In the genomic region with DNA sequence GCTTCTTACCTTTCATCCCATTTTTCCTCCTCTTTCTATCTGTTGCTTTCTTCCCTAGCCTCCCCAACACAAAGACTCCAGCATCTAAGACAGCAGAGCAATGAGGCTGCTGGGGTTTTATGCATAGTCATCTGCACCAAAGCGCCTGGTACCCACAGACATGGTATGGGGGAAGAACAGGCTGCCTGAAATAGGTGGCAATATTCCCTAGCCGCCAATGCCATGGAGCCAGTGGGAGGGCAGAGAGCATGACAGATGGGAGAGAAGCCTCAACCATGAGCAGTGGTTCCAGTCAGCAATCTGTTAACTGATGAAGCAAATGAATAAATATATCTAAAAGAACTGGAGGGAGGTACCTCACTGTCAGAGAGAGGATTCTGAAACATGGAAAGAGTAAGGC, we compare ENCODE assay signal across 17 mouse cellular contexts. TPM values are rescaled to one million over a fixed set of nuclear protein-coding genes. Genes with fewer than 3 reads are reported as not detected.
A peak's percentile ranks its signal among the peaks of the same experiment; 100 is the strongest.
DNase-seq lines count a peak whose midpoint lies in the region; ATAC-seq and TF ChIP-seq lines count a peak whose summit lies in the region.
"Had no signal": no experiment of that assay in that cellular context is flagged by ENCODE, and none has a peak within 500 bp of the region (broad histone marks: within the 10 kb centered on the region; RNA-seq: fewer than 3 reads in every experiment).

No protein-coding gene starts in this region.

- TF ChIP-seq CTCF in cortical plate, adult 2 months (IDR thresholded peaks at IDR 0.05; ENCODE audit: extremely low read depth, insufficient read depth, low read length), result no peak

- ATAC-seq in megakaryocyte progenitor cell, adult 5-6 weeks (replicated peaks; ENCODE audit: poor library complexity), result no peak

- TF ChIP-seq POLR2A in cortical plate, adult 2 months (IDR thresholded peaks at IDR 0.05; ENCODE audit: extremely low read depth, insufficient read depth, low read length), result peak; percentile 45; the same call in 1 of the 2 replicates

- peak; percentile 62 for DNase-seq in layer of hippocampus, adult 11-12 months (ENCODE audit: low spot score)
- no peak for DNase-seq in layer of hippocampus, postnatal 10 days (ENCODE audit: low spot score in 2 of 2)
- DNase-seq in right cerebral cortex, postnatal 25 days, result peak; percentile 42
- no peak for DNase-seq in right cerebral cortex, postnatal 4 days
- DNase-seq in retina, embryonic 14.5 days (ENCODE audit: low spot score), result no peak
- DNase-seq: adrenal gland, postnatal 14 days; gastrocnemius, postnatal 14 days; heart, postnatal 36 days; kidney, adult 9 months; lung, postnatal 4 days had no signal

- H3K4me1 ChIP-seq in cortical plate, adult 2 months (ENCODE audit: control insufficient read depth, insufficient read depth, low read length), result peaks cover 7% of the 10 kb centered on the region; the same call in 1 of the 2 replicates
- H3K4me1 ChIP-seq: embryonic facial prominence, embryonic 13.5 days; neural tube, embryonic 12.5 days had no signal

- no peak overlapping the region for H3K4me3 ChIP-seq in cortical plate, adult 2 months (ENCODE audit: insufficient read depth, low read length)
- H3K4me3 ChIP-seq: embryonic facial prominence, embryonic 13.5 days; liver, embryonic 15.5 days; neural tube, embryonic 12.5 days had no signal

- H3K27ac ChIP-seq in cortical plate, adult 2 months (ENCODE audit: insufficient read depth, low read length), result no peak overlapping the region
- H3K27ac ChIP-seq: embryonic facial prominence, embryonic 13.5 days; liver, embryonic 15.5 days; neural tube, embryonic 12.5 days had no signal

RNA-seq across cellular contexts. Expression of a gene that starts 10.2 kb away (rescaled TPM):
- 10 to 100 TPM; 22.6 to 23.1 TPM for total RNA-seq in layer of hippocampus, postnatal 10 days (2021)
- 25.9 and 27.7 TPM in 2 replicates for polyA plus RNA-seq in cortical plate, adult 2 months (2012; rRNA removed)
- total RNA-seq in megakaryocyte progenitor cell, adult 5-6 weeks (2015), result 27.6 and 31.8 TPM in 2 replicates
- total RNA-seq in megakaryocyte progenitor cell, adult 5-6 weeks (2017), result 24.3 and 27.5 TPM in 2 replicates

RNA-seq across cellular contexts. Expression of a gene that starts 27.5 kb away (rescaled TPM):
- under 1 TPM; 0.62 to 0.87 TPM for total RNA-seq in layer of hippocampus, postnatal 10 days (2021)
- polyA plus RNA-seq in cortical plate, adult 2 months (2012; rRNA removed), result 0.81 and 0.83 TPM in 2 replicates
- 1.3 TPM in 1 of 2 replicates, not detected in the other for total RNA-seq in megakaryocyte progenitor cell, adult 5-6 weeks (2015)
- total RNA-seq in megakaryocyte progenitor cell, adult 5-6 weeks (2017), result 0.20 TPM in 1 of 2 replicates, not detected in the other

RNA-seq across cellular contexts. Expression of a gene that starts 28.0 kb away (rescaled TPM):
- total RNA-seq in layer of hippocampus, postnatal 10 days (2021), result 10 to 100 TPM; 15.5 to 16.3 TPM
- polyA plus RNA-seq in cortical plate, adult 2 months (2012; rRNA removed), result 32.0 and 32.5 TPM in 2 replicates
- total RNA-seq in megakaryocyte progenitor cell, adult 5-6 weeks (2015), result 17.6 and 19.9 TPM in 2 replicates
- 9.4 and 10.3 TPM in 2 replicates for total RNA-seq in megakaryocyte progenitor cell, adult 5-6 weeks (2017)

RNA-seq across cellular contexts. Expression of a gene that starts 55.4 kb away (rescaled TPM):
- under 1 TPM; 0.51 to 0.66 TPM for total RNA-seq in layer of hippocampus, postnatal 10 days (2021)
- 1.0 and 1.1 TPM in 2 replicates for polyA plus RNA-seq in cortical plate, adult 2 months (2012; rRNA removed)
- not detected in 2 replicates for total RNA-seq in megakaryocyte progenitor cell, adult 5-6 weeks (2015)
- total RNA-seq in megakaryocyte progenitor cell, adult 5-6 weeks (2017), result not detected in 2 replicates
- total RNA-seq: adrenal gland, postnatal 14 days; gastrocnemius, postnatal 14 days; heart, postnatal 36 days had no signal
- polyA plus RNA-seq: embryonic facial prominence, embryonic 13.5 days; forebrain, embryonic 11.5 days; heart, embryonic 11.5 days had no signal

Comparison
In these comparisons a context has a peak if more than half of its experiments do, and no peak if none do; other contexts are left out.
1. DNase-seq: peak in layer of hippocampus, adult 11-12 months (single experiment) and right cerebral cortex, postnatal 25 days (single experiment); none in layer of hippocampus, postnatal 10 days (0 of 2), right cerebral cortex, postnatal 4 days (single experiment) and retina, embryonic 14.5 days (single experiment).